Mouse (Mus musculus) left cerebral cortex, postnatal 10 days (tissue): ENCODE data around the gene Abcc2. TPM values are rescaled to one million over a fixed set of nuclear protein-coding genes. Genes with fewer than 3 reads are reported as not detected.

Experiments used
- DNase-seq, 2 experiments: peaks; one replicate each; pipeline ENCODE4 v3.0.0; 2021 to 2022; ENCODE audit warnings: low spot score in 2 of 2, mixed read lengths in 1 of 2; ENCODE audit errors: extremely low spot score in 1 of 2
- intact Hi-C: fragments of 180-260 bp; cut with DNase I; formaldehyde crosslinking; loops from one replicate; pipeline ENCODE4 v1.15.1; 2025
- total RNA-seq, 2 experiments: library from RNA; stranded (reverse); gene quantifications; 2 replicates each; pipeline ENCODE4 v1.2.3; 2021

The Abcc2 gene
- total RNA-seq, 2 experiments from 2014 or later: 0.16 to 0.32 TPM

- intact Hi-C loops: no loop called here
- no peak for DNase-seq
Observed at GRCm38 (mm10) chr19:43882895-43883573, 101.0 kb downstream of the Abcc2 start.

- DNase-seq: no peak
- intact Hi-C loops: no loop called here
Observed at GRCm38 (mm10) chr19:43884668-43885498, 102.9 kb downstream of the Abcc2 start.

- intact Hi-C loops: no loop called here
- DNase-seq: no peak
Observed at GRCm38 (mm10) chr19:43886371-43887099, 104.5 kb downstream of the Abcc2 start.

GRCm38 (mm10) chr19:43887242-43887641, 105.2 kb downstream of the Abcc2 start:
- intact Hi-C loops: no loop called here
- no peak for DNase-seq

- intact Hi-C loops: no loop called here
- DNase-seq: no peak
Observed at GRCm38 (mm10) chr19:43887725-43888124, 105.7 kb downstream of the Abcc2 start.

Other genes with a start within 250 kb of the Abcc2 start
- not detected for gene Nkx2-3, start 169.9 kb upstream of the Abcc2 start, total RNA-seq
- gene Slc25a28, start 107.3 kb upstream of the Abcc2 start, total RNA-seq: 10 to 100 TPM; 34.7 to 38.3 TPM
- 10 to 100 TPM; 24.6 to 25.7 TPM for gene Entpd7, start 92.5 kb upstream of the Abcc2 start, total RNA-seq
- gene Cutc, start 29.2 kb upstream of the Abcc2 start, total RNA-seq: 1 to 10 TPM; 3.1 to 3.7 TPM
- gene Cox15, start 29.2 kb upstream of the Abcc2 start, total RNA-seq: 10 to 100 TPM; 17.6 to 22.1 TPM
- gene Dnmbp, start 158.0 kb downstream of the Abcc2 start, total RNA-seq: 10 to 100 TPM in 1 of 2 experiments, 1 to 10 TPM in 1; 9.5 to 10.7 TPM
- under 1 TPM; 0.21 to 0.24 TPM for gene Cpn1, start 204.4 kb downstream of the Abcc2 start, total RNA-seq
- gene Cyp2c23, start 247.0 kb downstream of the Abcc2 start, total RNA-seq: under 1 TPM in 1 of 2 experiments, not detected in 1; 0.28 TPM